Mouse (Mus musculus): Measurements from ENCODE around the gene Plvap. TPM values are rescaled to one million over a fixed set of nuclear protein-coding genes. Genes with fewer than 3 reads are reported as not detected.
A peak's percentile ranks its signal among the peaks of the same experiment; 100 is the strongest.

The Plvap gene
- polyA plus RNA-seq, 1 experiment from 2014 or later, result 13.6 TPM

GRCm38 (mm10) chr8:71497077-71497645, 14.4 kb downstream of the Plvap start:
- Histone ChIP-seq H3K27me3 (no peaks in the 10 kb centered on the region), H3K9ac (no peak overlapping the region), H3K4me1 (peaks cover 6% of the 10 kb centered on the region; the same call in 1 of the 2 replicates), H3K4me2 (no peak overlapping the region), H3K4me3 (no peak overlapping the region), H3K36me3 (ENCODE audit: poor library complexity, severe bottlenecking) (peaks cover 24% of the 10 kb centered on the region), H3K9me3 (replicated peaks) (no peaks in the 10 kb centered on the region), H3K27ac (no peak overlapping the region)
- WGBS, result 90% methylated on average over 1 of the region's 1 CpGs
- ATAC-seq, result no peak

DNA sequence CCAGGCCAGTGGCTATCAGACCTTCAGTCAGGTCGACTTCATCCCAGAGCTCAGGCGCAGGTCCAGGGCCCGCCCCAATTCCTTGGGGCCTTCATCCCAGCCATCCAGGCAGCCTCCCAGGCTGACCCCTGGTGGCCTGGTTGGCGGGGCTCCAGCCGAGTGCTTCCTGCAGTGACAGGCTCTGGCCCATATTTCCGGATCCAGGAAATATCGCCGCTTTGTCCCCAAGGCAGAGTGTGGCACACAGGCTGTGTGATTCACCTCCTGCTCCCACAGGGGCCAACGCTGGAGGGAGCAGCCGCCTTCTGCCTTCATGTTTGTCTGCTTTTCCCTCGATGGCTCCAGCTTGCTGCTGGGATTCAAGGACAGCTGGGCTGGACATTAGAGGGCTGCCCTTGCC, 15.1 kb downstream of the Plvap start:
- H3K4me1 ChIP-seq, result peaks cover 6% of the 10 kb centered on the region; the same call in 1 of the 2 replicates
- no peak for ATAC-seq
- H3K4me3 ChIP-seq, result no peak overlapping the region
- no peaks in the 10 kb centered on the region for H3K27me3 ChIP-seq
- no peak overlapping the region for H3K4me2 ChIP-seq
- peaks cover 31% of the 10 kb centered on the region for H3K36me3 ChIP-seq (ENCODE audit: poor library complexity, severe bottlenecking)
- no peaks in the 10 kb centered on the region for H3K9me3 ChIP-seq (replicated peaks)
- no peak overlapping the region for H3K27ac ChIP-seq
- 0 out of 2 replicates have a peak overlapping the region, but pooled peaks have one; percentile 7 for H3K9ac ChIP-seq
- WGBS, result 59% methylated on average over 11 of the region's 11 CpGs

GRCm38 (mm10) chr8:71495811-71496210, 15.7 kb downstream of the Plvap start:
- Histone ChIP-seq H3K27me3 (no peaks in the 10 kb centered on the region), H3K4me1 (peaks cover 6% of the 10 kb centered on the region; the same call in 1 of the 2 replicates), H3K9me3 (replicated peaks) (no peaks in the 10 kb centered on the region), H3K4me3 (no peak overlapping the region), H3K27ac (0 out of 2 replicates have a peak overlapping the region, but pooled peaks have one; percentile 15), H3K36me3 (ENCODE audit: poor library complexity, severe bottlenecking) (peaks cover 37% of the 10 kb centered on the region), H3K9ac (no peak overlapping the region), H3K4me2 (no peak overlapping the region)
- WGBS, result 91% methylated on average over 5 of the region's 5 CpGs
- no peak for ATAC-seq

GRCm38 (mm10) chr8:71495039-71495438, 16.5 kb downstream of the Plvap start:
- H3K9ac ChIP-seq, result no peak overlapping the region
- peak overlapping the region; percentile 14; the same call in 1 of the 2 replicates for H3K4me2 ChIP-seq
- no peaks in the 10 kb centered on the region for H3K27me3 ChIP-seq
- H3K9me3 ChIP-seq (replicated peaks), result no peaks in the 10 kb centered on the region
- no peak overlapping the region for H3K4me3 ChIP-seq
- H3K27ac ChIP-seq, result no peak overlapping the region
- WGBS, result 27% methylated on average over 16 of the region's 16 CpGs
- H3K36me3 ChIP-seq (ENCODE audit: poor library complexity, severe bottlenecking), result peaks cover 42% of the 10 kb centered on the region
- H3K4me1 ChIP-seq, result peaks cover 8% of the 10 kb centered on the region
- peak; percentile 75 for ATAC-seq

DNA sequence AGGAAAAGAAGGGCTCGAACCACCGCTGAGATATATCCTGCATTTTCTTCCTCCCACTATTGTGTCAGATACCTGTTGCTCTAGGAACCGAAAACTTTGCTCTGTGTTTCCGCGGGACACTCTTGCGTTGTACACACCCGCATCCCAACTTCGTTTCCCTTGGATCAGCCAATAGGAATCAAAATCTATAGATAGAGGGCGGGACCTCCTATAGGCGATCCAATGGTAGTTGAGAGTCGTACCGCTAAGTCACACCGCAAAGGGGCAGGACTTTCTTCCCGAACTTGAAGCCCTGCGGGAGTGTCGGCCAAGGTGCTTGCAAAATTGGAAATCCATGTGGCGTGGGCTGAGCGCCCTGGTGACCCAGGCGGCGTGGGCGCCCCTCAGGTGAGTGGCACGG, 23.1 kb downstream of the Plvap start:
- Histone ChIP-seq H3K9ac (peak overlapping the region; percentile 79), H3K4me1 (peaks cover 50% of the 10 kb centered on the region), H3K27ac (peak overlapping the region; percentile 76; the same call in 1 of the 2 replicates), H3K4me2 (peak overlapping the region; percentile 100), H3K4me3 (peak overlapping the region; percentile 82), H3K36me3 (ENCODE audit: poor library complexity, severe bottlenecking) (peaks cover 41% of the 10 kb centered on the region), H3K9me3 (replicated peaks) (no peaks in the 10 kb centered on the region), H3K27me3 (no peaks in the 10 kb centered on the region)
- WGBS, result 1% methylated on average over 22 of the region's 22 CpGs
- ATAC-seq, result peak; percentile 91

- H3K4me2 ChIP-seq, result peak within 1 kb of the TSS; percentile 100
- H3K27ac ChIP-seq, result peak within 1 kb of the TSS; percentile 76
- no peaks in the 10 kb centered on the region for H3K27me3 ChIP-seq
- H3K9me3 ChIP-seq (replicated peaks), result no peaks in the 10 kb centered on the region
- peak within 1 kb of the TSS; percentile 79 for H3K9ac ChIP-seq
- ATAC-seq, result peak; percentile 41
- H3K4me1 ChIP-seq, result peaks cover 54% of the 10 kb centered on the region
- peak within 1 kb of the TSS; percentile 82 for H3K4me3 ChIP-seq
- under 1% methylated on average over 33 of the region's 33 CpGs for WGBS
- H3K36me3 ChIP-seq (ENCODE audit: poor library complexity, severe bottlenecking), result peaks cover 42% of the 10 kb centered on the region
Observed at GRCm38 (mm10) chr8:71487691-71488445, 23.7 kb downstream of the Plvap start, which contains the start of gene Gtpbp3. TSS of gene Gtpbp3 (plus strand) at chr8:71488103.

DNA sequence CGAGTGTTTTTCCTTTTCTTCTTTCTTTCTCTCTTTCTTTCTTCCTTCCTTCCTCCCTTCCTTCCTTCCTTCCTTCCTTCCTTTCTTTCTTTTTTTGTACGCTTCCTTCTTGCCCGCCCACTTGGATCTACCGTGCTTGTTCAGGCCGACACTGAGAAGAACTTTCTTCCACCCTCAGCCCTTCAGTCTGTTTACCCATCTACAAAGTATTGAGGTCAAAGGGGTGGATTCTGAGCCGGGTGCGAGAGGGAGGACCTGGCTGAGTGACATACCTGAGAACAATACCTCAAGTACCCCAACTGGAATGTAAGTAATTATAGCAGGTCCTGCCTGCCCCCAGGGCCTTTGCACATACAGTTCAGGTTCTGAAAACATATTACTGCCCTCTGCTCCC, 25.4 kb downstream of the Plvap start:
- Histone ChIP-seq H3K4me3 (peak overlapping the region; percentile 92), H3K9me3 (replicated peaks) (no peaks in the 10 kb centered on the region), H3K36me3 (ENCODE audit: poor library complexity, severe bottlenecking) (peaks cover 41% of the 10 kb centered on the region), H3K27ac (peak overlapping the region; percentile 57; the same call in 1 of the 2 replicates), H3K4me1 (peaks cover 54% of the 10 kb centered on the region), H3K27me3 (no peaks in the 10 kb centered on the region), H3K9ac (peak overlapping the region; percentile 98), H3K4me2 (peak overlapping the region; percentile 83)
- no peak for ATAC-seq
- 14% methylated on average over 7 of the region's 7 CpGs for WGBS

GRCm38 (mm10) chr8:71485142-71486135, 26.1 kb downstream of the Plvap start, which contains the start of gene Ano8:
TSS of gene Ano8 (minus strand) at chr8:71485963.
- peak; percentile 77 for ATAC-seq
- Histone ChIP-seq H3K27me3 (no peaks in the 10 kb centered on the region), H3K36me3 (ENCODE audit: poor library complexity, severe bottlenecking) (peaks cover 44% of the 10 kb centered on the region), H3K27ac (peak within 1 kb of the TSS; percentile 91), H3K4me1 (peaks cover 54% of the 10 kb centered on the region), H3K9ac (peak within 1 kb of the TSS; percentile 98), H3K9me3 (replicated peaks) (no peaks in the 10 kb centered on the region), H3K4me2 (peak within 1 kb of the TSS; percentile 83), H3K4me3 (peak within 1 kb of the TSS; percentile 92)
- 7% methylated on average over 37 of the region's 58 CpGs for WGBS

DNA sequence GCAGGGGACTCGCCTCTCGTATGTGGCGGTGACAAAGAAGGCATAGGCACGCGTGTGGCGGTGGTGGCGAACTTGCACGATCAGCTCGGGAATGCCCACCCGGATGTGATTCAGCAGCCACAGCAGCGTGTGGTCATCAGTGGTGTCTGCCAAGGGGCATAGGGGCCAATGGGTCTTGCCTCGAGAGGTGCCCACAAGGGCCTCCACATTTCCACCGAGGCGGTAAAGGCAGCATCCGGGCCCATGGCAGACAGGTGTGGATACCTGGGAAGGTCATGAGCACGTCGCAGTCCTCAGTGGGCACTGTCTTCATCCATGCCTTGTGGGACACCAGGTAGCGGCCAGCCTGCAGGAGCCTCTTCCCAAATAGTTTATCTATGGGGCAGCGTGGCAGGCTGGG, 26.8 kb downstream of the Plvap start:
- Histone ChIP-seq H3K4me1 (peaks cover 48% of the 10 kb centered on the region), H3K4me2 (peak overlapping the region; percentile 83), H3K27ac (peak overlapping the region; percentile 91; the same call in 1 of the 2 replicates), H3K4me3 (peak overlapping the region; percentile 92), H3K9ac (peak overlapping the region; percentile 98), H3K36me3 (ENCODE audit: poor library complexity, severe bottlenecking) (peaks cover 48% of the 10 kb centered on the region), H3K9me3 (replicated peaks) (no peaks in the 10 kb centered on the region), H3K27me3 (no peaks in the 10 kb centered on the region)
- ATAC-seq, result no peak
- 92% methylated on average over 19 of the region's 19 CpGs for WGBS

GRCm38 (mm10) chr8:71483932-71484331, 27.6 kb downstream of the Plvap start:
- H3K27ac ChIP-seq, result no peak overlapping the region
- no peaks in the 10 kb centered on the region for H3K27me3 ChIP-seq
- H3K36me3 ChIP-seq (ENCODE audit: poor library complexity, severe bottlenecking), result peaks cover 56% of the 10 kb centered on the region
- H3K9ac ChIP-seq, result no peak overlapping the region
- WGBS, result 59% methylated on average over 8 of the region's 8 CpGs
- peak overlapping the region; percentile 92 for H3K4me3 ChIP-seq
- ATAC-seq, result no peak
- no peaks in the 10 kb centered on the region for H3K9me3 ChIP-seq (replicated peaks)
- H3K4me2 ChIP-seq, result peak overlapping the region; percentile 83; the same call in 1 of the 2 replicates
- peaks cover 40% of the 10 kb centered on the region for H3K4me1 ChIP-seq

GRCm38 (mm10) chr8:71478943-71479342, 32.6 kb downstream of the Plvap start:
- Histone ChIP-seq H3K9me3 (replicated peaks) (no peaks in the 10 kb centered on the region), H3K36me3 (ENCODE audit: poor library complexity, severe bottlenecking) (peaks cover 80% of the 10 kb centered on the region), H3K4me2 (no peak overlapping the region), H3K4me1 (peaks cover 29% of the 10 kb centered on the region), H3K4me3 (no peak overlapping the region), H3K27ac (no peak overlapping the region), H3K9ac (no peak overlapping the region), H3K27me3 (no peaks in the 10 kb centered on the region)
- ATAC-seq, result no peak
- WGBS, result 94% methylated on average over 11 of the region's 11 CpGs

All from forebrain, embryonic 13.5 days (tissue).